Mouse (Mus musculus) urinary bladder, postnatal 36 days (tissue): Measurements from ENCODE around the gene Phf23.
"Not testable (repeated sequence)": the region's sequence is repeated elsewhere in the genome, so short reads cannot be mapped to it uniquely, and the experiment has no call there.

Source experiments
- DNase-seq, 2 experiments: peaks; one replicate each; pipeline ENCODE4 v3.0.0; 2022; ENCODE audit warnings: low spot score in 2 of 2, mixed read lengths in 1 of 2

Phf23 gene

GRCm38 (mm10) chr11:69995391-69995960 lies at the start of gene Phf23:
TSS of gene Phf23 (plus strand) at chr11:69995777.
- DNase-seq, result peak; percentile 94 to 98

GRCm38 (mm10) chr11:69945997-69946891 lies 49.3 kb upstream of the Phf23 start:
- DNase-seq, result no peak

GRCm38 (mm10) chr11:69947337-69948065 lies 48.1 kb upstream of the Phf23 start:
- DNase-seq, result peak in 1 of 2 experiments; percentile 53

GRCm38 (mm10) chr11:69948066-69948762 lies 47.4 kb upstream of the Phf23 start, which contains the start of gene Slc2a4:
TSS of gene Slc2a4 (minus strand) at chr11:69948188.
- peak; percentile 86 to 92 for DNase-seq

DNA sequence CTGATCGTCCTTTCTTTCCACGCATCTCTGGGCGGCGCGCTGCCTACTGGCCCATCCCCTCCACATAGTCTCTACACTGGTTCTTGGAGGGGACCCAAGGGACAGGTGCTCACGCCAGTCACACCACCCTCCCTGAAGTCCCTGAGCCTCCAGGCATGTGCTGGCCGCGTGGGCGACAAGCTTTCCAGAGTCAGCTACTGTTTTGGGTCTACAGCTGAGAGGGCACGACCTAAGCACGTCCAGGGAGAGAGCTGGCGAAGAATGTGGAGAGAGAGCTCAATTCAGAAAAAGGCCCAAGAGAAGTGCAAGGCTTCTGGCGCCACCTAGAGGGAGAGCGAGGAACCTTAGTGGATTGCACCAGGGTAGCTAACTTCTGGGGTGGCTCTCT lies 46.8 kb upstream of the Phf23 start:
- DNase-seq, result peak; percentile 78 to 86

GRCm38 (mm10) chr11:69950807-69951459 lies 44.6 kb upstream of the Phf23 start:
- no peak for DNase-seq

DNA sequence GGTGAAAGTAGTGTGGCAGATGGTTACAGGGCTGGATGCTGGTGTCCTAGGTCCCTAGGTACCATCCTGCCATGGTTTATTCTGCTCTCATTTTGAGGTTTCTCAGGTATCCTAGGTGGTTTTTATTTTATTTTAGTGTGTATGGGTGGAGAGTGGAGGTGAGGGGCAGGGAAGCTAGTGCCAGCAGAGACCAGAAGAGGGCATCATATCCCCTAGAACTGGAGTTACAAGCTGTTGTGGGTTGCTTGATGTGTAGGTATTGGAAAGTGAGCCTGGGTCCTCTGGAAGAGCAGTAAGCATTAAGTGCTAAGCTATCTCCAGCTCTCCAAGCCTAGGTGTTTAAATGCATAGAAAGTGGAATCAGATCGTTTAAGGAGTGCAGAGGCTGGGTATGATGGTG lies 43.3 kb upstream of the Phf23 start:
- no peak for DNase-seq

GRCm38 (mm10) chr11:69953267-69953915 lies 42.2 kb upstream of the Phf23 start:
- no peak for DNase-seq

- DNase-seq, result not testable (repeated sequence)
Measured at GRCm38 (mm10) chr11:69955618-69956017, 40.0 kb upstream of the Phf23 start.

GRCm38 (mm10) chr11:69956218-69956617 lies 39.4 kb upstream of the Phf23 start:
- no peak for DNase-seq

- DNase-seq, result no peak
Measured at GRCm38 (mm10) chr11:69960616-69961015, 35.0 kb upstream of the Phf23 start.

- DNase-seq, result peak; percentile 36 to 57
Measured at GRCm38 (mm10) chr11:69961841-69962240, 33.7 kb upstream of the Phf23 start.

GRCm38 (mm10) chr11:69964650-69965270 lies 30.8 kb upstream of the Phf23 start, which contains the start of gene Cldn7:
TSS of gene Cldn7 (plus strand) at chr11:69964779.
- no peak for DNase-seq

GRCm38 (mm10) chr11:69965271-69966005 lies 30.1 kb upstream of the Phf23 start:
- DNase-seq, result peak; percentile 65 to 77

DNA sequence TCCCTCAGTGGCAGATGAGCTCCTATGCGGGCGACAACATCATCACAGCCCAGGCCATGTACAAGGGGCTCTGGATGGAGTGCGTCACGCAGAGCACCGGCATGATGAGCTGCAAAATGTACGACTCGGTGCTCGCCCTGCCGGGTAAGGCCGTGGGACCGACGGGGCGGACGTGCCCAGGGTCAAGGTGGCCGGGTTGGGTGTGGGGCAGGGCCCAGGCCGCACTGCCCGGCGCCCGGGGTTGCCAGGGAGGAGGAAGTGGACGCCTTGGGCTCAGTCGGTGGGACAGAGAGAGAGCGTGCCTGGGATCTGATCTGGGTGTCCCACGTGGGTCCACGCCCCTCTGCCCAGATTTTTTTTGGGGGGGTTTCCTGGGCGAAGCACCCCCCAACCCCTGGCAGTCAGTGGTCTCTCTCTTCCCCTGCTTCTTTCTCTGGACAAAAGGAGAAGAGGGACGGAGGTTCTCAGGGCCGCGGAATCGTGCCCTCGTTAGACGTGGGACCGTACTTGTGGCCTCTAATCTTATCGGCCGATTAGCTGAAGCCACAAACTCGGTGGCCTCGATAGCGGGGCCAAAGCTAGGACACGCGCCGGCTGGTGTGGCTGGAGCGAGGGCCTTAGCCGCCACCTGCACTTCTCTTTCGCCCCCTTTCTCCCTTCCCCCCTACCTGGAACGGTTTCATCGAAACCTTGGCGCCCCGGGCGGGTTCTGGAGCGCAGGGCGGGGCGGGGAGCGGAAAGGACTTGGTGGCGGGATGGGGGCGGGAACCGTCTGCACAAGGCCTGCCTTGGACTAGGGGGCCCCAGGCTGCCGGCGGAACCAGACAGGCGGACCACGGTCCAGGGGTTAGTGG lies 29.3 kb upstream of the Phf23 start:
- DNase-seq, result peak; percentile 37 to 61

DNA sequence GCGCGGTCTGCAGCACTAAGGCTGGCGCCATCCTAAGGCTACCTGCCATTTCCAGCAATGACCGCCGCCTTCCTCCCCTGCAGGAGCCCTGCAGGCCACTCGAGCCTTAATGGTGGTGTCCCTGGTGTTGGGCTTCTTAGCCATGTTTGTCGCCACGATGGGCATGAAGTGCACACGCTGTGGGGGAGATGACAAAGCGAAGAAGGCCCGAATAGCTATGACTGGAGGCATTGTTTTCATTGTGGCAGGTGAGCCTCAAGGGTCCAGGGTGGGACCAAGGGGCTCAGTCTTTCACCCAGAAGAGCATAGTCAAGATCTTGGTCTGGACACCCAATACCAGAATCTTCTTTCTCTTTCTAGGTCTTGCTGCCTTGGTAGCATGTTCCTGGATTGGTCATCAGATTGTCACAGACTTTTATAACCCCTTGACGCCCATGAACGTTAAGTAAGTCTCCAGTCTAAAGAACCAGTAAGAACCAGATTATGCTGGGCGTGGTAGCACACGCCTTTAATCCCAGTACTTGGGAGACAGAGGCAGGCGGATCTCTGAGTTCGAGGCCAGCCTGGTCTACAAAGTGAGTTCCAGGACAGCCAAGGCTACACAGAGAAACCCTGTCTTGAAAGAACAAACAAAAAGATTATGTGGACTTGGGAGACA lies 28.6 kb upstream of the Phf23 start:
- no peak for DNase-seq

GRCm38 (mm10) chr11:69968793-69969192 lies 26.8 kb upstream of the Phf23 start:
- no peak for DNase-seq

DNA sequence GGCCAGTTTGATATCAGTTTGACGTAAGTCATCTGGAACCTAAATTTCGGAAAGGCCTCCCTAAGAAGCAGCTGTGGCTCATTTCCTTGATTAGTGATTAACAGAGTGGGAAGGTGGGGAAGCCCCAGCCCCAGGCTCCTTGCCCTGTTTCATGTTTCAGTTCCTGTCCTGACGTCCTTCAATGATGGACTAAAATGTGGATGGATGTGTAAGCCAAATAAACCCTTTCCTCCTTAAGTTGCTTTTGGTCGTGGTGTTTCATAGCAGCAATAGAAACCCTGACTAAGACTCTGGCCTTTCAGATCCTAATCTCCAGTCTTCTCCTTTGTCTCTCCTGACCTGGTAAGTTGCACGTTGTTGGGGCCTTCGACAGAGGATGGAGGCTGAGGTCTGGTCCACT lies 25.4 kb upstream of the Phf23 start:
- no peak for DNase-seq
